Mouse (Mus musculus): ENCODE data around the gene Vmn1r46. TPM values are rescaled to one million over a fixed set of nuclear protein-coding genes. Genes with fewer than 3 reads are reported as not detected.
"Not testable (repeated sequence)": the region's sequence is repeated elsewhere in the genome, so short reads cannot be mapped to it uniquely, and the experiment has no call there.

Gene Vmn1r46
- not detected for total RNA-seq (2021)
- long read RNA-seq, experiment 1 = 0 reads
- long read RNA-seq, experiment 2 = 0 reads

DNA sequence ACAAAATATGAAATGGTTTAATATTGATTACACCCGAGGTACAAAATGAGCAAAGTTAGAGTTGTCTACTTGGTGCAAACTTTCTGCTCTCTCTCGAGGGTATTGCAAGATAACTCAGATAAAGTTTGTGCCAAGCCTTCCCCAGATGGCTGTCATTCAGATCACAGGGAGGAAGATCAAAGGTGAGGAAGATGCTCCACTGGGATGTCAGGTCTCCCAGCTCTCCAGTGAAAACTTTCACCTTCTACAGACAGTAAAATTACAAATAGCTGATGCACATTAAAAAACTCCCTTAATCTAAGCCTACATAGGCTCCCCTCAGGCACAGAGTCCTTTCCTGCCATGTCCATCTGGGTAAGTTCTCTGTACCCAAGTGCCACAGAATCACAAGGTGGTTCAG lies at the start of gene Vmn1r46:
TSS of gene Vmn1r46 (plus strand) at position 301 of the 400 bp plus-strand sequence.
- DNase-seq (ENCODE audit: low spot score) = no peak

DNA sequence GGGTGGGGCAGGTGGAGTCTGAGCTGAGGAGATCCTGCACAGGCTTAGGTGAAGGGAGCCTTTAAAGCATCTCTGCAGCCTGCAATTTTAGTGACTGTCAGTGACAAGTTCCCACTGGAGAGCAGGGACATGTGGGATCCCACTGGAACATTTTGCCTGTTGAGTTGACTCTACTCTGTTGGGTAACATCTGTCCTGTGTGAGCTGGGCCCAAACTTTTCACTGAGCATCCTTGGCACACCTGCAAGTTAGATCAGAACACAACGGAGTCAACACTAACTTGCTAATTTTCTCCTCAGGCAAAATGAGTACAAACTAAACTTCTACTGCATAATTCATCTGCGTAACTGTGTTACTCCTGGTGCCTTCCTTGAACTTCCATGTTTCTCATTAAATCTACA lies 28.6 kb upstream of the Vmn1r46 start, which contains the start of gene Vmn1r45:
TSS of gene Vmn1r45 (minus strand) at position 101 of the 400 bp plus-strand sequence.
- not testable (repeated sequence) for DNase-seq (ENCODE audit: low spot score)

DNA sequence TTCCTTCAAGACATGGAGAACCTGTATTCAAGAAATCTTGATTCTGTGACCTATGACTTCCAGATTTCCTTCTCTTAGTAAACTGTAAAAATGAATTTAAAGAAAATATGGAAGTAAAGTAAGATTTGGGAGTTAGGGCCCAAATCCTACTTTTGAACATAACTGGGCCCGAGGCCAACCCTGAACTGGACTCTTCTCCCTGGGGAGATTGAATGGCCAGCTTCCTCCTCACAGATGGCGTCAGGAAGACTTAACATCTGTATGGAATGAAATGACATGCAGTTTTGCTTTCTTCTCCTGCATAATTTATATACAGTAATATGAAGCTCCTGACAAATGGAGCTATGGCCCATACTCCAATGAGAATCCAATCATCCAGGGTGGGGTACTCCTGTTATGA lies 28.2 kb upstream of the Vmn1r46 start:
- DNase-seq (ENCODE audit: low spot score) = no peak

DNA sequence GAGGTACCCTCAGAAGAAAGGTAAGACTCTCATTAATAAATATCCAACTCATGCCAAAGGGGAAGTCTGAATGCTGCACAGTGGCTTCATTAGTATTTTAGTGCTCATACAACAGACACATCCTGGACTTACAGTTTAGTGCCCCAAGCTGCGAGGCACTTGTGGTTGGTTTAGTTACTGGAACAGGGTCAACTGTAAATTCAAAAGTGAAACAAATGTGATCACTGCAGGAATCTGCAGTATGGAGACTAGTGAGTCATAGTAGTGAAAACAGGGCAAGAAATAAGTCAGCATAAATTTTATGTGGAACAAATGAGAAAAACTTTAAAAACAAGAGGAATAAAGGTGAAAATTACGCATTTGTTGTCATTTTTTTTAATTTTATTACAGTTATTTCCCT lies 15.6 kb upstream of the Vmn1r46 start:
- DNase-seq (ENCODE audit: low spot score) = no peak

DNA sequence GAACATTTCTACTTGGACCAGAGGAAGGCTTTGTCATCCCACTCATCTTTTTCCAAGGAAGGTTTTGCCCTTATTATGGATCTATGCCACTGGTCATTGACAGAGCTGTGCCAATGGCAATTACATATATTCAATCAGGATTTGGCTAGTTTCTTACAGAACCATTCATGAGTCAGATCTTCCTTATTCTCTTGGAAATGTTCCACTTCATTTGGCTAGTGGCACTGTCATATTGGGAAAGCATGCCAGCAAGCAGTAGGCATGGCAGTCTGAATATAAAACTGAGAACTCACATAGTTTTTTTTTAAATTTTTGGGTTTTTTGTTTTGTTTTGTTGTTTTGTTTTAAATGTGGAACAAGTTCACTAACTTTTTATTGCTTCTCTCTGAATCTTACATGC lies 2.8 kb upstream of the Vmn1r46 start:
- DNase-seq (ENCODE audit: low spot score) = no peak

DNA sequence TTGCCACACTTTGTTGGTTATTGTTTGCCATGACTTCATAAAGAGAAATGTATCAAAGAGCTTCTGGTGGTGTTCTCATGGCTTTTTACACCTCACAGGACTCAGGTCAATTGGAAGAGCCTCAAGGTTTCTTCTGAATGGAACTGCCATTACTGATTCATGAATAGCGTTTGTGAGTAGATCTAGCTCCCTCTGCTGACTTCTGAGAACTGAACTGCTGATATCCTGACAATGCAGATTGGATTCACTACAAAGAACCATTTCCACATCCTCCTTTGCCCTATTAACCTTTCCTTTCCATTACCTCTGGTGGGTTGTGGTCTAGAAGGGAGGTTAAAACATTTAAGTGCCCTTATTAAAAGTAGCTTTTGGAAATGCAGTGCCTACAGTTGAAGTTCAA lies 16.9 kb downstream of the Vmn1r46 start:
- no peak for DNase-seq (ENCODE audit: low spot score)

DNA sequence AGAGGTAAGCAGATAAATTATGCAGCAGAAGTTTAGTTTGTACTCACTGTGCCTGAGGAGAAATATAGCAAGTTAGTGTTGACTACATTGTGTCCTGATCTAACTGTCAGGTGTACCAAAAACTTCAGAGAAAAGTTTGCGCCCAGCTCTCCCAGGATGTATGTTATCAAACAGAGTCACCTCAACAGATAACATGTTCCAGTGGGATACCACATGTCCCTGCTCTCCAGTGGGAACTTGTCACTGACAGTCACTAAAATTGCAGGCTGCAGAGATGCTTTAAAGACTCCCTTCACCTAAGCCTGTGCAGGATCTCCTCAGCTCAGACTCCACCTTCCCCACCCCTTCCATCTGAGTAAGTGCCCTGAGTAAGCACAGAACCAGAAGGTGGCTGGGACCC lies 46.7 kb downstream of the Vmn1r46 start, which contains the start of gene Vmn1r47:
TSS of gene Vmn1r47 (plus strand) at position 301 of the 400 bp plus-strand sequence.
- not testable (repeated sequence) for DNase-seq (ENCODE audit: low spot score)

Other genes with a start within 250 kb of the Vmn1r46 start
- gene Vmn1r41, start 228.5 kb upstream of the Vmn1r46 start, total RNA-seq (2021) = not detected
- not detected for gene Vmn1r42, start 92.9 kb upstream of the Vmn1r46 start, total RNA-seq (2021)
- gene Vmn1r43, start 92.9 kb upstream of the Vmn1r46 start, total RNA-seq (2021) = not detected
- not detected for gene Vmn1r44, start 85.7 kb upstream of the Vmn1r46 start, total RNA-seq (2021)
- not detected for gene Vmn1r45, start 28.7 kb upstream of the Vmn1r46 start, total RNA-seq (2021)
- not detected for gene Vmn1r47, start 46.8 kb downstream of the Vmn1r46 start, total RNA-seq (2021)
- not detected for gene Vmn1r48, start 67.5 kb downstream of the Vmn1r46 start, total RNA-seq (2021)
- gene Vmn1r49, start 109.2 kb downstream of the Vmn1r46 start, total RNA-seq (2021) = not detected
- not detected for gene Vmn1r50, start 132.1 kb downstream of the Vmn1r46 start, total RNA-seq (2021)
- gene Vmn1r51, start 153.3 kb downstream of the Vmn1r46 start, total RNA-seq (2021) = not detected
- not detected for gene Vmn1r52, start 205.5 kb downstream of the Vmn1r46 start, total RNA-seq (2021)
- not detected for gene V1ra8, start 233.5 kb downstream of the Vmn1r46 start, total RNA-seq (2021)

All from gastrocnemius, adult 18-20 months (tissue).